Mouse (Mus musculus) monocyte, adult 5-6 weeks (primary cell): ENCODE data around the gene Fbxl17. TPM values are rescaled to one million over a fixed set of nuclear protein-coding genes. Genes with fewer than 3 reads are reported as not detected.

Experiments
- ATAC-seq: fragments of 153-309, 156-312 bp; replicated peaks from 2 replicates; pipeline ENCODE4 v1.8.0; 2017; ENCODE audit warnings: mild to moderate bottlenecking; ENCODE audit not compliant: low TSS enrichment, insufficient number of reproducible peaks, severe bottlenecking, poor library complexity, low FRiP score
- total RNA-seq: library from RNA; stranded (forward); fragments of 200-1000, 200-491, 200-594 nt; gene quantifications from 3 replicates; pipeline ENCODE4 v1.2.3, GENCODE M21; 2017

Fbxl17 gene
- total RNA-seq, 1 experiment from 2014 or later: 21.5 TPM

DNA sequence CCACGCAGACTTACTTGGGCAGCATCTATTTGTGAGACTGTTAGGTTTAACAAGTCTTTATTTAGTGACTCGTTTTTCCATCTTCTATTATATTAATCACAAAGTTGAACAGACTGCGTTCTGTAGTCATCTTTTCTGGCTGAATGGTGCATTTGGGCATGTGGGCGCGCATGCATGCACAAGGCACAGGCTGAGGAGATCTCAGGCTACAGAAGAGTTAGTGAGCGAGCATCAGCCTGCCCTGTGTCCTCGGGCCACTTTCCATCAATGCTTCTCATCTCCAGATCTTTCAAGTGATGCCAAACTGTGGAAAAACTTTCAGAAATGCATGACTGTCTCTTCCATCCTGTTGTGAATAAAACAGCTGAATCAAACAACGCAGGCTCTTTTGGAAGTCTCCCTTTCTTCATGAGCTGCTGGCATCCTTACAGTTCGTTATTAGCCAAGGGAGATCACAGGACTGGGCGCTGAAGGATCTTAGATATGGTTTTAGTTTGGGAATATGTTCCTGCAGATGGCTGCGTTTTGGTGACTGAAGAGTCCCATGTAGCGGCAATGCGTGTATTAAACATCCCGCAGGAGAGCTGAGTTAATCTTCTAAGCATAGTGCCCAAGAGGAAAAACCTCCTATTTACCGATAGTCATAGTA is 442.0 kb downstream of the Fbxl17 start:
- no peak for ATAC-seq

DNA sequence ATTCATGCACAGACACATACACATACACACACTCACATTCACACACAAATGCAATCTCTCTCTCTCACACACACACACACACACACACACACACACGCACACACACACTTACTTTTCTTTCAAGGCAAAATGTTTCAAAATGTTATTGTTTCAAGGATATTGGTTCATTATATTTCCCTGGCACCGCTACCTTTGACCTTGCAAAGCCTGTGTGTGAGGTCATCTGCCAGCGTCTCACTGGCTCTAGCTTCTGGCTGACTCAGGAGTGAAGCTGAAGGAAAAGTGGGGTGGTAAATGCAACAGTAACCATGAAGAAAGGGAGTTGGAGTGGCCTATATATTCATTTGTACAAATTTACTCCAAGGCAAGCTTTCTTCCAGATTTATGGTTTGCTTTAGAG is 442.8 kb downstream of the Fbxl17 start:
- no peak for ATAC-seq

DNA sequence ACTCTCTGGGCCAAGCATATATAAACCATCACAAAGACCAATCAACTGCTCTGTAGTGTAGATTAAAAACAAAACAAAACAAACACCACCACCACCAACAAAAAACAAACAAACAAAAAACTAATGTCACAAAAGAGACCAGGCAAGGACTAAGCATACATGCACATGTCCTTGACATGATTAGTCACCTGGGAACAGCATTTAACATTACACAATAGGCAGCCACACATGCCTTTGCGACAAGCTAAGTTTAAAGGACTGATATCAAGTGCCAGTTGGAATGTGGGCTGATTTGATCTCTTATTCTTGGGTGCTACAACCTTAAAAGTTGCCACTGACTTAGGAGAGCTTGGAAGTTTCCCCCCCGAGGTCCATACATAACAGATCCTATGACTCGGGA is 446.5 kb downstream of the Fbxl17 start:
- no peak for ATAC-seq

DNA sequence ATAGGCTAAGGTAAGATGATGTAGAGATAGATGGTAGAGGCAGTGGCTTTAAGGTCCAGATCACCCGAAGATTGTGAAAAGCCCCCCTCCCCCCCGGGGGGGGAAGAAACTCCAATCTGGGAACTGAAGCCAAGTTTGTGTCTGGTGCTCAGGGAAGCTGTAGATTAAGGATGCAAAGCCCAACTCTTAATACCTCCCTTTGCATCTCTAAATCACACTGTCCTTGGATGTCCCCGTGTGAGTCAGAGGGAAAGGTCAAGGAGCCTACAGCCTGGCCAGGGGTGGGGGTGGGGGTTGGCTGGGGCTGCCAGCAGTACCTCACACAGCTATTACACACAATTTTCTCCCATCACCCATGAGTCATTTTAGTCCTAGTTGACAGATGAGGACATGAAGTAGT is 453.4 kb downstream of the Fbxl17 start:
- no peak for ATAC-seq

DNA sequence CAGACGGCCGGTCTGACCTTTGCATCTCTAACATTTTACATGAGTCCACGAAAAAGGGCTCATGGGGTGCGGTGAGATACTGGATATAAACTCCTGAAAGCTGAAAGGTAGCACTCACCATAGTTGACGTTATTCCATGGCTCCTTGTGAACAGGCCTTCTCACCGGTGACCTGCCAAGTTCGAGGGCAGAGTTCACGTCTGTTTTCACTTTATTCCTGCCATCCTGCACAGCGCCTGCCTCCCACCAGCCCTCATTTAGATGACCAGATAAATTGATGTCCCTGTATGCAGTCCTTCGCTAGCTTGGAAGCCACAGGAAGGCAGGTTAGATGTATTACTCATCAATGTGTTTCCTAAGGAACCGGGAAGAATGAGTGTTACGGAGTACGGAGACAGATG is 454.5 kb downstream of the Fbxl17 start:
- no peak for ATAC-seq

DNA sequence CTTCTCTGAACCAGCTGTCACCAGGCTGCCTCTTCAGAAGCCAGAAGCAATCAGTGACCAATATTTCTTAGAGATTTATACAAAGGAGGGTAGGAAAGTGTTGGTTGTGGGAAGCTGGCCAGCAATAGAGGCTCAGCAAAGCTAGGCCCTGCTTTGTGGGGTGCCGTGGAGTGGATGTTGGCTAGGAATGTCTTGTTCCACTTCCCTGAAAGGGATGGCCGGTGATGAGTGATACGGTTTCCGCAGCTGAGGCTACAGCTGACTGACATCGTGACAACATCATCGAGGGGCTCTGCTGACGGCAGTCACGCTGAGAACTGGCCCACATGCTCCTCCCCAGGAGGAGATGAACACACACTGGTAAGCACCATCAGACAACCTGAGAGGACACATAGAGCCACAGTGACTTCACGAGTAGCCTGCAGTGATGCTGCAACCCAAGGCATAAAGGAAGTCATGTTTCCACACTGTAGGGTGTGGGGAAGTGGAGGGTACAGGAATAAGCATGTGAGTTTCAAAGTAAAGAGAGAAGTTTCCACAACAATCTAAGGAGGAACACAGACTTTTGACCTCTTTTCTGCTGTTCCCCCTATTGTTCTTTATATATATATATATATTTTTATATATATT is 456.7 kb downstream of the Fbxl17 start:
- peak; percentile 40; the same call in 1 of the 2 replicates for ATAC-seq

DNA sequence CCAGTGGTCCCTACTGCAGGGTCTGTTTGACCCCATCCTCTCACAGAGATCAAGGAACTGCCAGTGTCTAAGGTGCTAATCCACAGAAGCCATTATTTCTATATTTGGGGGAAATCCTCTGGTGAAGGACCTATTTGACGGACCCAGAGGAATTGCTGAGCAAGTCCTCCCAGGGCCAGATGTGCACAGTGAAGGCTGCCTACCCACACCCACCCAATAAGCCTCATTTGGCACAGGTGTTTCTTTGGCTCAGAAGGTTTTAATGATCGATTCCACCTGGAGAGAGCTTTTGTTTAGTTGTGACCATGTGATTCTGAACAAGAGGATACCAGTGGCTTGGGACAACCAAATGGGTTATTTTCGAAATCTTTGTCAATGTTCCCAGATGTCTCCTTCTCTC is 462.3 kb downstream of the Fbxl17 start:
- no peak for ATAC-seq

DNA sequence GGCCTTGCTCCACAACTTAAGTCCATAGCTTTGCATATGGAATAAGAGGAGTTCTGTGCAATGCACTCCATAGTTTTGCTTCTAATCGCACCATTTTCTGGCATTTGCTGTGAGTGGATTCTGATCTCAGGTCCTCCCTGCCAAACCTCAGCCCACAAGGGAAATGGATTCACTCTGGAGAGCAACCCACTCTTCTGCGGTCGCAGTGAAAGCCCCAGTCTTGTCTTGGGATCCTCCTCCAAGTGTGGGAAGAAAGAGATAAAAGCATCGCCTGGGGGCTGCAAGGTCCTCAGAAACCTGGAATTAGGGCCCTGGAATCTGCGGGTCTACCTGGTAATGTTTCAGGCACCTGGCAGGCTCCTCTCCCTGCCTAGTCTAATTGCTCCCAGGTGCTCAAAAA is 466.7 kb downstream of the Fbxl17 start:
- ATAC-seq: no peak

DNA sequence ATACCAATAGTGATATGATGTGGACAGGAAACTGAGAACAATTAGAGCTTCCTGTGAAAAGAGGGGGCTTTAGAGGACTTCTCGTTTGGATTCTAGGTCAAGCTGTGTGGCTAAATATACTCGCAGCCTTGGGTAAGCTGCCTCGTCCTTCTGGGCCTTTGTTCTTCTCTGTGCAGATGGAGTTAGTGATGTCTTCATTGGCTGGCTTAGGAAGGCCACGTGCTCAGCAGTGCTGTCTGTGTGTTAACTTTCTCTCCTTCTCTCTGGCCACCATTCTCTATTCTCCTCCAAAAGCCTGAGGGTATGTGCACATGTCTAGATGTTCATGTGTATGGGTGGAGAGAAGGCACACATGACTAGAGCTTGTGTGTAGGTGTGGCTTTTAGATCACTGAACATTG is 470.7 kb downstream of the Fbxl17 start:
- no peak for ATAC-seq

DNA sequence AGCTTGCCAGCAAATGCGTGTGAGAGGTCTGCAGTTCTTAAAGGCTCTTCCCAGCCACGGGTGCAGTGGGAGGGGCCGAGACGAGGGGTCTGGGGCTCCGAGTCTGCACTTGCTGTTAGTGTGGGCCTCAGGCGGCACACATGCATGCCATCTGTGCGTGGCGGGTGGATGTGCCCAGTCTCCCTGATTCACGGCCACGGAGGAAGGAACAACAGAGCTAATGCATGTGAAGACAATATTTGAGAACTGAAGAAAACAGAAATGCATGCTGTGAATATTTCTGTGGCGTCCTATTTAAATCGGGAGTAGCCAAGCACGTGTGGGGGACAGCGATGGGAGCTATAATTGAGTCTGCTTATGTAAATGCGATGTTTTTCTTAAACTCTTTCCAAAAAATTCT is 474.6 kb downstream of the Fbxl17 start:
- no peak for ATAC-seq

DNA sequence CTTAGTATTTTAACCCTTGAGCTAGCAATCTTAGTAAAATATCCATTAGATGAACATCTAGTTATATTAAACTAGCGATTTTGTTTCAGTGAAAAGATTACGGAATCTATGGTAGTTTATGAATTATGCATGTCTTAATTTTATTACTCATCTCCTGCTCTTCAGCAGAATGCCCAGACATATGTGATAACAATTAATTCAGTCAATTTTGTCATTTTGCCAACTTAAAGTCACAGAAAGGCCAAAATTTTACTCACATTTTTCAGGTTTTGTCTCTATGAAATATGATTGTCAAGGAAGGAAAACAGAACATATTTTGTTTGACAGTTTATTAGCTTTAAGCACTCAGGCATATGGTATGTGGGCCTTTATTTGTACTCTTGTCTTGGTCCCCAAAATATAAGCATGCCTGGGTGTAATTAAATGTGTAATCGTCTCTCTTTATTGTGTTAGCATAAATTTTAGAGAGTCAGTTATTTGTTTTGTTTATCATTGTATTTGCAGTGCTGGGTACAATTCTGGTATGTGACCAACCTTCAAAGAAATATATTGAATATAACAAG is 482.1 kb downstream of the Fbxl17 start:
- no peak for ATAC-seq

DNA sequence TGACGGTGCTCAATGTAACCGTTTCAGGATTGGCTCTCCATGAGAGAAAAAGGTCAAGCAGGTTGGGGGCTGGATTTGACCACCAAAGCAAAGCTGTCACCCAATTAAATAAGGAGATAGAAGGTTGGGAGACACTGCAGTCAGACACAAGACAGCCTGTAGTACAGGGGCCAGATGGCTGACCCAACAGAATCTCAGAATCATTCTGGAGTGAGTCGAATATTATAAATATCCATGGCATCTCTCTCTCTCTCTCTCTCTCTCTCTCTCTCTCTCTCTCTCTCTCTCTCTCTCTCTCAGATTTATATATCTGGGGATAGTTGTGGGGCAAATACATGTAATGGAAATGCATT is 487.3 kb downstream of the Fbxl17 start:
- ATAC-seq: no peak

DNA sequence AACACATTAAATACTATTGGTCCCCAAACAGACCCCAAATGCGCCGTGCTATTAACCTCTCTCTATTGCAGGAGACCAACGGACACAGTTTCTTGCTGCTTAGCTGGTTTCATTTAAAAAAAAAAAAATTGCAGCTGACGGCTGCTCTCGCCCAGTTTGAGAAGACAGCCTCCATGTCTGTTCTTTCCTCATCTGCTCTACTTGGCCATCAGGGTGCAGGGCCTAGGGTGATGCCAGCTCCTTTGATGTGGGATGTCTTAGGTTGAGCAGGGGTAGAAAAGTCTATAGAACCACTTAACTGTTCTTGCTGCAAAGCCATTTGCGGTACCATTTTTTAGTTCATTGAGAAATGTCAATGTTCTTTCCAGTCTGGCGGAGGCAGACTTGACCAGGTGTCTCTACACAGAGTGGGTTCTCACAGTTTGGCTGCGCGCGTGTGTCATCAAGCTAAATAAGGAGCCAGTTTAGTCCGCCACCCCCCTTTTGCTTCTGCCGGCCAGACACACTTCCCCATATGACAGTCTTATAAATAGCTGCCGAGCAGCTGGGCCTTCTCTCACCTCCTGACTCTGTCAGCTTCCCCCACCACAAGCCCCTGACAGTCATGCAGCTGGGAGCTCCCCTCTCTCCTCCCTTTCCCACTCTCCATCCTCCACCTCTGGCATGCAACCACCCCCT is 487.8 kb downstream of the Fbxl17 start:
- ATAC-seq: no peak; the same call in 1 of the 2 replicates

DNA sequence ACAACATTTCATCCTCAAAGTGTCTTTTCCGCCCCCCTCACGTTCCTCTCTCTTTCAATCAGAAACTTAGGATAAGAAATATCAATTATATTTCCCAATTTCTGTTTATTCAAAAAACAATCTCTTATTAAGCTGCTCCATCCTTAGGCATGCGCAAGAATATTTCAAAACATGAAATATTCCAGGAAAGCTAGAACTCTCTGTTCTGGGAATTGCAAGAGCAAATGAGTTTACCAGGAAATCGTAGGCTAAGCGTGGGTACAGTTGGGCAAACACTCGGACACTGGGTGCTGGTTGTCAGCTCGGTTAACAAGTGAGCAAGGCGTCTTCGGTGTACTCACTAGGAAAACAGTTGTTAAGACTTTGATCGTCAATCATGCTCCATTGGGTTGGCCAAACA is 489.0 kb downstream of the Fbxl17 start:
- no peak for ATAC-seq

DNA sequence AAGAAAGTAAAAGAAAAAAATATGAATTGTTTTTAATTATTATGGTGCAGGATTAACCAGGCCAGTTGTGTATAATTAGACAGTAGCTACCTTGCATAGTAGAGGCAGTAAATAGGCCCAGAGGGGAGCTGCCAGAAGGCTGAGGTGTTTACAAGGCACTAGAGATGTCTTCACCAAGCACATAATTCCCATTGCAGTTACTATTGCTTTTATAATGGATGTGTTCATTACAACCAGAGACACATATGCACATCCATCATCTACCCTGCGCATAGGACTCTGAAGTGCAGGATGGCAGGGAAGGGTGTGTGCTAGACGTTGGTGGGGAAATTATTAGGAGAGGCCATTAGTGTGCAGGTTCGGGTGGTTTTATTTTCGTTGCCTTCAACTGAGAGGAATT is 491.0 kb downstream of the Fbxl17 start:
- ATAC-seq: no peak

DNA sequence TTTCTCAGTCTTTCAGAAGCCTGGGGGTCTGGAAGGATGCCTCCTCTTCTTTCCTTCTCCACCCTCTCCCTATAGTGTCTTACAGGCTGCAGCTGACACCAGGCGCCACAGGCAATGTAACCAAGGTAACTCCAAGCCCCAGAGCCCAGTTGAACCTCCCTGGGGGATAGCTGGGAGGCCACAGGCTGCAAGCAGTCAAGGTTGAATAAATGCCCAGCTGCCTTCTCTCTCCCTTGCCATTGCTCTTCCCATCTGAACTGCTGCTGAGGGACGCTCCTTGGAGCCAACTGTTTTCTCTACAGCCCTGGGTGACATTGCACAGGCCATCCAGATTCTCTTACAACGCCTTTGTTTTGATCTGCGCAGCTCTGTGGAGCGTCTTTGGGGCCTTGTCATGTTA is 491.5 kb downstream of the Fbxl17 start:
- ATAC-seq: no peak

DNA sequence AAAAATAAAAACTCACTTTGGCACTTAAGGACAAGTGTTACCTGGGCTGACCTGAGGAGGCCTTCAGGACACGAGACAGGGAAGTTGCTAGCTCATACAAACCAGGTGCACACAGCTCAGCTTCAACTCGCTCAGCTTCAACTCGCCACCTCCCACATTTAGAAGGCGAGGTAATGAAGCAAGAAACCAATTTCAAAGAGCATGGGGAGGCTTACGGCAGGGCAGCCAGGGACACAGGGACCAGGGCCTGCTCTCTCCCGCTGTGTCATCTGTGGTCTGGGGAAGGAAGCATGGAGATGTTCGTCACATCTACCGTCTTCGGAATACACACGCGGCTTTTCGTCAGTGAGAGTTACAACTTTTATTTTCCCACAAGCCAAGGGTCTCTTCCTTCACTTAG is 491.9 kb downstream of the Fbxl17 start:
- no peak for ATAC-seq
